9 mouse cellular contexts compared by ENCODE assay signal in the genomic region with DNA sequence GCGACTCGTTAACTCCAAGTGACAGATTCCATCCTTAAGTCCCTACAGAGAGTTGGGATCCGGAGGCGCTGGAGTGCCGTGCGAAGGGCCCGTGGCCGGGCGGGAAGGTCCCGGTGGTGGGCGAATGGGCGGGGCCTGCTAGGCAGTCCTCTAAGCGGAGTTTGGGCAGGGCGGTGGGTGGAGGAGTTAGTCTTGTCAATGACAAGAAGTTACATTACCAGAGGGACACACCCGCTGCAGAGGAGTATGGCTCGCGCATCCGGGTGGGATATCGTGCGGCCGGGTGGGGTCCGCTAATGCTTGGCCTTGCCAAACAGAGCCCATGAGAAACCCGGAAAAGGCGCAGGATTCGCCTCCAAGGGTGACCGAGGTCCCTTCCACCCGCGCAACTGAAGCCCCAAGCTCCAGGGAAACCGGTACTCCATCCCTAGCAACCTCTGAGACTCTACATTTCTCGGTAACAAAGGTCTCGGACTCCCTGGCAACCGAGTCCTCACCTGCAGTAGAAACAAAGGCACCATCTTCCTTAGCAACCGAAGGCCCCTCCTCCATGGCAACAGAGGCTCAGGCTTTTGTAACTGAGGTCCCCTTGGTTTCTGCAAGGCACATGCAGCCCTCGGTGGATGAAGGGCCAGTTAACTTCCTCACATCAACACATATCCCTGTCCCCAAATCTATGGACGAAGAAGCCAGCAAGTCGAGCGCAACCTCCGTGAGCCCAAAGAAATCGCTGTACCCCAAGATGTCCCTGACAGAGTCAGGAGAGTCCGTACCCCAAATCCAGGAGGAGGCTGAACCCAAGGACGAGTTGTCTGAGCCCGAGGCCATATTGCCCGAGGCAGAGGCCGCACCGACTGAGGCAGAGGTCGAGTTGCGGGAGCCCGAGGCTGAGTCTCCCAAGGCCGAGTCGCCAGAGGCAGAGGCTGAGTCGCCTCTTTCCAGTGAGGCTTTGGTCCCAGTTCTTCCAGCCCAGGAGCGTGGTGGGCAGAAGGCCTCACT. TPM values are rescaled to one million over a fixed set of nuclear protein-coding genes. Genes with fewer than 3 reads are reported as not detected.
DNase-seq lines count a peak whose midpoint lies in the region; ATAC-seq lines count a peak whose summit lies in the region.
"Had no signal": no experiment of that assay in that cellular context is flagged by ENCODE, and none has a peak within 500 bp of the region (broad histone marks: within the 10 kb centered on the region; RNA-seq: fewer than 3 reads in every experiment).

No protein-coding gene starts in this region.

- H3K27me3 ChIP-seq in heart, embryonic 13.5 days (replicated peaks), result peaks cover 41% of the 10 kb centered on the region
- no peaks in the 10 kb centered on the region for H3K27me3 ChIP-seq in stomach, embryonic 14.5 days (ENCODE audit: control insufficient read depth, insufficient read depth, low read length)

- peaks cover 21% of the 10 kb centered on the region for H3K36me3 ChIP-seq in heart, embryonic 13.5 days
- H3K36me3 ChIP-seq in stomach, embryonic 14.5 days (ENCODE audit: control insufficient read depth, insufficient read depth, low read length), result peaks cover 7% of the 10 kb centered on the region

- no peak overlapping the region for H3K27ac ChIP-seq in heart, embryonic 13.5 days (replicated peaks)
- no peak overlapping the region for H3K27ac ChIP-seq in stomach, embryonic 14.5 days (ENCODE audit: low read length)
- H3K27ac ChIP-seq: macrophage had no signal

- H3K9me3 ChIP-seq in heart, embryonic 13.5 days, result no peaks in the 10 kb centered on the region
- H3K9me3 ChIP-seq in stomach, embryonic 14.5 days (ENCODE audit: control insufficient read depth, low read depth, low read length), result no peaks in the 10 kb centered on the region

- H3K9ac ChIP-seq in heart, embryonic 13.5 days, result peak overlapping the region; percentile 65
- H3K9ac ChIP-seq in stomach, embryonic 14.5 days (replicated peaks; ENCODE audit: low read depth, low read length), result no peak overlapping the region

- DNase-seq in cerebellum, postnatal 10 days, result peak; percentile 59 to 62
- no peak for DNase-seq in cerebellum, adult 9-10 months
- DNase-seq in brain, adult 2 months (ENCODE audit: low read depth, low spot score), result peak; percentile 70
- peak; percentile 30 for DNase-seq in liver
- DNase-seq in adrenal gland, adult 8-10 months, result no peak
- no peak for DNase-seq in ovary, postnatal 36 days (ENCODE audit: low spot score)

- H3K4me1 ChIP-seq in heart, embryonic 13.5 days, result peaks cover 47% of the 10 kb centered on the region
- peaks cover 7% of the 10 kb centered on the region; the same call in 1 of the 2 replicates for H3K4me1 ChIP-seq in stomach, embryonic 14.5 days (ENCODE audit: control insufficient read depth, insufficient read depth, low read length)

- peak overlapping the region; percentile 43 for H3K4me3 ChIP-seq in heart, embryonic 13.5 days
- H3K4me3 ChIP-seq in stomach, embryonic 14.5 days (ENCODE audit: low read depth, low read length), result peak overlapping the region; percentile 19; the same call in 1 of the 2 replicates

- peak overlapping the region; percentile 68 for H3K4me2 ChIP-seq in heart, embryonic 13.5 days
- H3K4me2 ChIP-seq in stomach, embryonic 14.5 days (replicated peaks; ENCODE audit: low read depth, low read length), result peak overlapping the region; percentile 57

- 21% methylated on average over 52 of the region's 52 CpGs for WGBS in heart, embryonic 13.5 days
- 24% methylated on average over 52 of the region's 52 CpGs for WGBS in stomach, embryonic 14.5 days

- no peak for ATAC-seq in heart, embryonic 13.5 days (ENCODE audit: extremely low read depth, insufficient number of reproducible peaks, low FRiP score, low TSS enrichment)
- no peak for ATAC-seq in stomach, embryonic 14.5 days (ENCODE audit: insufficient number of reproducible peaks, insufficient read depth, low FRiP score, low read depth)

RNA-seq across cellular contexts. Expression of a gene that starts 9.3 kb away (rescaled TPM):
- 1.9 and 2.4 TPM in 2 replicates for polyA plus RNA-seq in heart, embryonic 13.5 days (2015; fragmentation: Nextera tagmentation; extraction: Ambion mirVana)
- polyA plus RNA-seq in stomach, embryonic 14.5 days (2014; fragmentation: Nextera tagmentation; extraction: Ambion mirVana), result 0.13 and 0.41 TPM in 2 replicates
- total RNA-seq in adrenal gland, adult 8-10 months (2022), result 10 to 100 TPM in 3 of 4 experiments, 1 to 10 TPM in 1; 9.0 to 16.7 (median 14.0) TPM

RNA-seq across cellular contexts. Expression of a gene that starts 20.9 kb away (rescaled TPM):
- 276 and 287 TPM in 2 replicates for polyA plus RNA-seq in heart, embryonic 13.5 days (2015; fragmentation: Nextera tagmentation; extraction: Ambion mirVana)
- polyA plus RNA-seq in stomach, embryonic 14.5 days (2014; fragmentation: Nextera tagmentation; extraction: Ambion mirVana), result 287 and 333 TPM in 2 replicates
- 100 to 1,000 TPM; 236 to 274 (median 253) TPM for total RNA-seq in adrenal gland, adult 8-10 months (2022)

RNA-seq across cellular contexts. Expression of a gene that starts 33.9 kb away (rescaled TPM):
- 3.4 and 3.8 TPM in 2 replicates for polyA plus RNA-seq in heart, embryonic 13.5 days (2015; fragmentation: Nextera tagmentation; extraction: Ambion mirVana)
- 8.4 and 11.5 TPM in 2 replicates for polyA plus RNA-seq in stomach, embryonic 14.5 days (2014; fragmentation: Nextera tagmentation; extraction: Ambion mirVana)
- 10 to 100 TPM in 1 of 4 experiments, 1 to 10 TPM in 3; 2.1 to 11.1 (median 6.9) TPM for total RNA-seq in adrenal gland, adult 8-10 months (2022)

RNA-seq across cellular contexts. Expression of a gene that starts 58.2 kb away (rescaled TPM):
- 85.0 and 91.9 TPM in 2 replicates for polyA plus RNA-seq in heart, embryonic 13.5 days (2015; fragmentation: Nextera tagmentation; extraction: Ambion mirVana)
- 79.5 and 80.8 TPM in 2 replicates for polyA plus RNA-seq in stomach, embryonic 14.5 days (2014; fragmentation: Nextera tagmentation; extraction: Ambion mirVana)
- total RNA-seq in adrenal gland, adult 8-10 months (2022), result 100 to 1,000 TPM in 3 of 4 experiments, 10 to 100 TPM in 1; 96.9 to 138 (median 122) TPM

Comparison
In these comparisons a context has a peak if more than half of its experiments do, and no peak if none do; other contexts are left out.
1. DNase-seq: peak in cerebellum, postnatal 10 days (2 of 2), brain, adult 2 months (single experiment) and liver (single experiment); none in cerebellum, adult 9-10 months (single experiment), adrenal gland, adult 8-10 months (single experiment) and ovary, postnatal 36 days (single experiment).